Mouse (Mus musculus) megakaryocyte-erythroid progenitor cell, adult 5-6 weeks (primary cell): Measurements from ENCODE around the gene Arap1. TPM values are rescaled to one million over a fixed set of nuclear protein-coding genes. Genes with fewer than 3 reads are reported as not detected.

Experiments used
- ATAC-seq: replicated peaks from 2 replicates; pipeline ENCODE4 v1.8.0; 2016; ENCODE audit warnings: mild to moderate bottlenecking, inconsistent platforms; ENCODE audit not compliant: severe bottlenecking, poor library complexity, low FRiP score, low TSS enrichment
- total RNA-seq, 2 experiments: library from RNA; stranded (forward) in 1 of 2; stranded (reverse) in 1 of 2; fragments of 200-1000, 215-1000 nt in 1 of 2; fragments of >200 nt in 1 of 2; fragmentation: Nextera tagmentation in 1 of 2; gene quantifications; 2 replicates each; pipeline ENCODE4 v1.2.3; 2014 to 2017

Arap1 gene
- total RNA-seq (2014; fragmentation: Nextera tagmentation): 68.9 and 88.4 TPM in 2 replicates
- total RNA-seq (2017): 20.1 and 31.0 TPM in 2 replicates

DNA sequence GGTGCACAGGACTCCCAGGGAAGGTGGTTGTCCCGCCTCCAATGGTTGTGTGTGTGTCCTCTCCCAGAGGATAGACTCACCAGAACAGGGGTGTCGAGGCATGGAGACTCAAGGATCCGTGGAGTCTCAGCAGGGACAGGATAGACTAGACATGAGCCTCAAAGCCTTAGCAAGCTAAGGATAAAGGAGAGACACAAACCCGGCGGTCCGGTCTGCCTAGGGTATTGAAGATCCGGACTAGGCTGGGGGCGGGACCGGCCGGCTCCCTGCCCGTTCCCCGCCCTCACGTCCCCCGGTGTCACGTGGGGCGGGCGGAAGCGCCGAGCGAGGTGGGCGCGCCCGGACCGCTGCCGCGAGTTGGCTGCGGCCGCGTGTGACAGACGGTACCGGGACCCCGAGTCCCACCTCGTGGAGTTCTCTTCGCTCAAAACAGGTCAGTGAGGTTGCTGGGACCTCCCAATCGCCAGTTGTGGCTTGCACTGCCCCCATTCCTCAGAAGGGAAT is at the start of gene Arap1:
Arap1 (plus strand) TSS at position 301 of the 504 bp plus-strand sequence.
- ATAC-seq: peak; percentile 73

DNA sequence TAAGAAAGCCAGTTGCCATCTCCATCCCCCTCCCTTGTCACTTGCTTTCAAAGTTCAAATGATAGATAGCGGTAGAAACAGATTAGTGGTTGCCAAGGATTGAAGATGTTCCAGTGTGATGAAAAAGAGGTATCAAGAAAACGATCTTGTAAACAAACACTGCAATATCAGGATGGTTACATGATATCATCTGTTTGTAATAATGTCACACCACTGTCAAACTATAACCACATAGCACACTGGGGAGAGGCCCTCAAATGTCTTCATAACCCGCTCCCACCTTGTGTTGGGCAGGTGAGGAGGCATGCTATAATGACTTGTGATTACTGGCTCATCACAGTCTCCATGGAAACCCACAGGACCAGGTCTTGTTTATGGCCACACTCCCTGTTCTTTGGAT is 49.5 kb upstream of the Arap1 start:
- no peak for ATAC-seq

DNA sequence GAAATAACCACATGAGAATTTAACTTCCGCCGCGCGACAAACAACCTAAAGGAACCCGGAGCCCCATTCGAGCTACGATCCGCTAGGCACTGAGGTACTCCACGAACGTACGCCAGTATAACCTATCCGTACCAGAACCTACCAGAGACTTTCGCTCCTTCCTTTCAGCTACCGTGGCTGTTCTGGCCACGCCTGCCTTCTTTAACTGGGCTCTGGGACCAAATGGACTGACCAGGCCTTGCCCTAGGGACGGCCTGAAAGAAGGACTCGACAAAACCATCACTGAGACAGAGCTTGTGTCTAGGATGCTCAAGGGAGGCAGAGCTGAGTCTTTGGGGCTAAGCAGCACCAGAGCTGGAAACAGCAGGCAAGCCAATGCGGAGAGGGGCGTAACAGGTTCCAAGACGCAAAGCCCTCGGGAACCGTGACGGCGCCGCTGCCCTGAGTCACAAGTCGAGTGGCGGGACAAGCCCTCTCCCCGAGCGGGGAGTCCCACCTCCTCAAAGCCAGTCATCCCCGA is 46.4 kb upstream of the Arap1 start:
- peak; percentile 34 for ATAC-seq

DNA sequence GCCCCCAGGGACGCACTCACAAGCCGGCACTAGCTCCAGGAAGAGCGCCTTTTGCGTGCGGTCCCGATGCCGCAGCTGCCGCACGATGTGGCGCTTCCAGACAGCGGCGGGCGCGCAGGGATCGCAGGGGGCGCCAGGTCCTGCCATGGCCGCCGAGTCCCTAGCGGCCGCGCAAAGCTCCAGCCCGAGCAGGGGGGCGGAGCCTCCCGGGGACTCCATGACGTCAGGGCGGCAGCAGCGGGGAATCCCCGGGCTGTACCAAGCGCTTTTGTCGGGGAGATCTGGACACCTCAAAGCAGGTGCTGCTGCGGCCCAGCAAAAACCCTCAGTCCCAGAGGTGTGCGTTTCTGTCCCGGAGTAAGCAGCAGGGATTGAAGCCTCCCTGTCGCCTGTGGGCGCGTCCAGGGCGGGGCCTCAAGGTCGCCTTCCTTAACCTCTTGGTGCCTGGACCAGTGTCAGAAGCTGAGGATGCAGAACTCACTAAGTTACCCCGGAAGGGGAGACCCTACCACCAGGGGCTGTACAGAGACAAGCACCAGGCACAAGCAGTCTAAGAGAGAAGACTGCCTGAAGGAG is 45.9 kb upstream of the Arap1 start, which contains the start of gene Atg16l2:
Atg16l2 (minus strand) TSS at position 371 of the 576 bp plus-strand sequence.
- peak; percentile 87 for ATAC-seq

DNA sequence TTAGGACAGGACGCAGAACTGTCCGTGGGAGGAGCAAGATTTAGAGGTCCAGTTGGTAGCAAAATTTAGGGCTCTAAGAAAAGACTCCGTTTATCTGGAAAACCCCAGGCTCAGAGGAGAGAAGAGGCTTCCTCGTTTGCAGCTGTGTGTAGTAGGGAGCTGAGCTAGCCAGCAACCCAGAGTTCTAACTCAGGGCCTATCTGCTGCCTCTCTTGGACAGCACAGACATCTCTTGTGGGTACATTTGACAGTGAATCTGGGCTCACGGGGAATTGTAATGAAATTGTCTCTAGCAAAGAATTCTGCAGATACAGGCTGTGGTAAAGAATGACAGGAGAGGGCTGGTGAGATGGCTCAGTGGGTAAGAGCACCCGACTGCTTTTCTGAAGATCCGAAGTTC is 45.2 kb upstream of the Arap1 start:
- ATAC-seq: no peak

DNA sequence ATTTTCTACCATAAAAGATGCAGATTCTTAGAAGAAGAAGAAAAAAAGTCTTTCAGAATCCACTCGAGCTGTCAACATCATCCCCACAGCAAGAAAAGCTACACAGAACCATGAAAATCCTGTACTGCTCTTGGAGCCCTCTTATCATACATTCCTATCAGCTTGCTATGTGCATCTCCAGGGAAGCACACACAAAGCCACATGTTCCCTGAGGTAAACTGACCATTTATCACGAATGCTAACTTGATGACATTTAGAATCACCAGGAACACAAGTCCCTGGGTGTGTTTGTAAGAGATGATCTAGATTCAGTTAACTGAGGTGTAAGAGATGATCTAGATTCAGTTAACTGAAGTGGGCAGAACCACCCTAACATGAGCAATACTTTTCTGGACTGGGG is 41.0 kb upstream of the Arap1 start:
- ATAC-seq: no peak

DNA sequence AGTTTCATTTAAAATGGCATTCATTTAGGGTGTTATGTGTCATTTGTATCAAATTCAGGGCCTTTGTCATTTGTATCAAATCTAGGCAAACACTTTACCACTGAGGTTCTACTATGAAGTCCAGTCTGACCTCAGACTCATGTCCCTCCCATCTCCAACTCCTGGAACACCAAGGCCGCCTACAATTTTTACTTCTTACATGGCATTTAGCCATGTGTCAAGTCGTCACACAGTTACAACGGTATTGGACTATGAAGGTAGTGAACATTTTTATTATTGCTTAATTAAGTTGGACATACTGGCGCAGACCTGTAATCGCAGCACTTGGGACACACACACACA is 37.9 kb upstream of the Arap1 start:
- ATAC-seq: no peak

DNA sequence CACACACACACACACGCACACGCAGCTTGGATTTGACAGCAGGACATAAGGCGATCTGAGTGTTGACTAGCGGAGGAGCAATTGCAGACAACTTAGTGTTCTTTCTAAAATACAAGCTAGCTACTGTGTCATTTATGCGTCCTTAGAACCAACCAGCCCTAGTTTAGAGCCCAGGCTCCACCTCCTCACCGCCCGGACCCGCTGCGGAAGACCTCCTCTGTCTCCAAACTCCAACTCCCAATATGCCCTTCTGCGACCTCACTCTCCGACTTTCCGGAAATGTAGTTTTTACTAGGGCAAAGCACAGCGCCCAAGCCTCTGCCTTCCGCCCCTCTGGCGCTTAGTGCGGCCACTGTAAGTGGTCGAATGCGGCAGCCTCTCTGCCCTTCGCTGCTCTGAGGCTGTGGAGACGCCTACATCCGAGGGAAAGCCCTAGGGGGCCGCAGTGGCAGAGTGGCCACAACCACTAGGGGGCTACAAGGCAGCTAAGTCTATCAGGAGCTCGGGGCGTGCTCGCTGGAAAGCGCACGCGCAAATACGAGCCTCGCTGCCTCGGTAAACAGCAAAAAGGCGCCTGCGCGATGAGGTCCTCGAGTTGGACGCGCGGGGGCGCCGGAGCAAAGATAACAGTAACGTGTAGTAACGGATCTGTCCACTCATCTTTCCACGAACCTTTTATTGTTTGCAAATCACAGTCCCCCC is 37.4 kb upstream of the Arap1 start:
- ATAC-seq: peak; percentile 94

DNA sequence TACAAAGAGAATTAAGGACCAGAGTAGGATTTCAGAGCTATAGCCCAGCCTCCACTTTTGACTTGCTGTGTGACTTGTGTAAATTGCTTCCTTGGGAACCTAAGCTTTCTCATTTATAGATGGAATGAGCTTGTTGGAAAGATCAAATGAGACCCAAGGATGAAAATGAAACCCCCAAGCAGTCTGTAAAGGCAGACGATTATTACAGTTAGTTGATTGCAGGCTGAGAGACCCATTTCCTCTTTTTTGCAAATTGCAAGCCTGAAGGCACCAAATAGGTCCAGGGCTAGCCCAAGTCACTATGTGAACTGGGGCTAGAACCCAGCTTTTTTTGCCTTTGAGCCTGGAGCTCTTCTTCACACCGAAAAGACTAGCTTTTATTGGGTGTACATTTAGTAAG is 36.8 kb upstream of the Arap1 start:
- no peak for ATAC-seq

DNA sequence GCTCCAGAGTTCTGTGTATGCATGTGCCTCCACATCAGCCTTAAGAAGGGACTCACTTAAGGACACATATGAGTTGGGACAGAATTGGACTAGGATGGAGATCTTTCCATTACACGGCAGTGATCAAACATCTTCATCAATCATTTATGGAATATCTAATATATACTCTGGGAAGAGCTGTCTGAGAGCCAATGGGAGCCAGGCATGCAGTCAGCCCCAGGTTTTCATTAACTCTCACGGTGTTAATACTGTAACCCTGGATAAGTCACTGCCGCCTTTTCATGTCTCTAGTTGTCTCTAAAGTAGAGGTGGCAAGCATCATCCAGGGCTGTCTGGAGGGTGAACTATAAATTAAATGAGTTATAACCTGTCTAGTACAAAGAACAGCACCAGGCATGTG is 34.8 kb upstream of the Arap1 start:
- no peak for ATAC-seq

DNA sequence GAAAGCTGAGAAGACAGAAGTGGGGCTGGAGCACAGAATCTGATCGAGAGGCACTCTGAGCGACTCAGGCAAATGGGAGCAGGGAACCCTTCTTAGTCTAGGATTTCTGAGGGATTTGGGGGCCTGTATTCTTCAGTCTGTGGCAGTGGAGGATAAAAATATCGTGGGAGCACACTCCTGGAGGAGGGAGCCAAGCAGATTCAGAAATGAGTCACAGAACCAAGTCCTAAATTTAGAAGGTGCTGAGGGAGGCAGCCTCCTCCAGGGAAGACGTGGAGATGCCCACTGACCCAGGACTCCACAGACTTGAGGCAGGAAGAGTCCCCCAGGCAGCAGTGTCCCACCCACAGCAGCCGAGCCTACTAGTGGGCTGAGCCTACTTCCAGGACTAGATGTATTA is 33.5 kb upstream of the Arap1 start:
- ATAC-seq: no peak

DNA sequence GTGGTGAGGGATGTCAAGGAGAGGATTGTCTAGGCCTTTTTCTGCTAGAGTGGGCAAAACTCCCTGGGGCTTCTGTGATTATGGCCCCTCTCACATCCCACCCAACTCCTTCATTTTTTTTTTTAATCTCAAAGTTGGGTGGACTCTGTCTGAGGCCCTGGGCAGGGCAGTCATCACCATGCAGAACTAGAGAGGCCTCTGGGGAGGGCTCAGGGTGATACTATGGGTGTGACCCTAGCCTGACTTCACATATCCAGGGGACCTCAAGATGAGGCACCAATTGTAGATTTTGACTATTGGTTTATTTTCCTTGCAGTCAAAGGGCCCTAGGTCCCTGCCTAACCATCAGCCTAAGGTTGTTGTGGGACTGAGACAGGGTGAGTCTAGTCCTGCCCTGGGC is 32.2 kb upstream of the Arap1 start:
- no peak for ATAC-seq

DNA sequence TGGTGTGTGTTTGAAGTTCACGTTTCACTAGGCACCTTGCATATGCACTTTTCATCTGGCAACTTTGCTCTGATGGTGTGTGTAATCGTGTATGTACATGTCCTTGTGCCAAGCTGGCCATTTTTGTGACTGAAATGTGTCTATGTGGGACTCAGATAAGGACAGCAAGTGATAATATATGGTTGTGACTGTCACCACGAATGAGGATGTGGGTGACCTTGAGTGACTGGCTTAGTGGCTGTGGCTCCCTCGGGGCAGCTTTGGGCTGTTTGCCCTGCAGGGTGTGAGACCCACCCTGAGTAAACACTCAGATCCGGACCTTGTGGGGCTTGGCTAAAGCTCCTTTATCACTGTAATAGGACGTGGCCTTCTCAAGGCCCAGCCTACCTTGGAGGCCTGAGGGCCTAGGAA is 31.3 kb upstream of the Arap1 start:
- ATAC-seq: peak; percentile 66

DNA sequence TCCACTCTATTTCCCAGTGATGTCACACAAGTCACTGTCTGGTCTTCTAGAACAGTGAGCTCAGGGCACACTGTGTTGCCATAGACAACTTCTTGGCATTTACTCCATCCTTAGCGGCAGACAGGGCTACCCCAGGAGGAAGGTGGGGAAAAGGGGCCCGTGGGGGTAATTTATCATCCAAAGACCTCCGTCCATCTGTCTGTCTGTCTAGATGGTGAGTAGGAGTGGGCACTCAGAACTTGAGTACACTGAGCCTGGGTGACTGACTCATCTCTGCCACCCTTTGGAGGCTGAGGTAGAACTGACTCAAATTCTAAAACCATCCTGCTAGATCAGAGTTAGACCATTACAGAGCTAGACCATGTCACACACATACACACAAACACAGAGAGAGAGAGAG is 30.9 kb upstream of the Arap1 start, which contains the start of gene Stard10:
Stard10 (plus strand) TSS at position 73 of the 400 bp plus-strand sequence.
- ATAC-seq: no peak

DNA sequence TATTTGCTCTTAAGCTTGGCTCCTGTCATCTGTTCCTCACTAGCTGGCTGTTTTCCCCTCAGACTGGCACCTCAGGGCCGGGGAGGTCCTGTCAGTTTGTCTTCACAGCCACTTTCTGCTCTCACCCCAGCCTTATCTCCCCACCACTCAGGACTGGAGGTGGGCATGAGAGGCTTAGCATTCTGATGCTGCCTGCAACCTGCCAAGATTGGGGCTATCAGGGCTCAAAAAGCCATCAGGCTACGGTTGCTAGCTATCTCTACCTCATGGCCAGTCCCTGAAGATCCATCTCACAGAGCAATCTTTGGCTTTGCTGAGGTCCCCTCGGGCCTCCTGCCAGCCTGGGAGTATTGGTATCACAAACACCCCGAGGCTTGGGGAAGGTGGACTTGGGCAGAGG is 29.0 kb upstream of the Arap1 start:
- peak; percentile 46 for ATAC-seq

DNA sequence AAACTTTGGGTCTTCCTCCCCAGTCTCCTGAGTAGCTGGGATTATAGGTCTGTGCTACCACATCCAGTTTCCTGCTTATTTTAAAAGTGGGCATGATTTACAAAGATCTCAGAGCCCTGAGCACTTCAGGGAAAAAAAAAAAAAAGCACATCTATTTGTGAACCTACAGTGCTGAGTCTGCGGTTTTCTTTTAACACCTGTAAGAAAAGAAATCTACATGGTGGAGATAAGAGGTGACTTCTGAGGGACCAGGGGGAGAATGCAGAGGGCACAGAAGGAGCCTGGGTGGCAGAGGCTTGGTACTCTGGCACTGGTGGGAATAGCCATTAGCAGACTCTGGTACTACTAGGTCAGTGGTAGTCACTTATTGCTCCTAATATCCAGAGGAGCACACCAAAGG is 28.1 kb upstream of the Arap1 start:
- no peak for ATAC-seq

DNA sequence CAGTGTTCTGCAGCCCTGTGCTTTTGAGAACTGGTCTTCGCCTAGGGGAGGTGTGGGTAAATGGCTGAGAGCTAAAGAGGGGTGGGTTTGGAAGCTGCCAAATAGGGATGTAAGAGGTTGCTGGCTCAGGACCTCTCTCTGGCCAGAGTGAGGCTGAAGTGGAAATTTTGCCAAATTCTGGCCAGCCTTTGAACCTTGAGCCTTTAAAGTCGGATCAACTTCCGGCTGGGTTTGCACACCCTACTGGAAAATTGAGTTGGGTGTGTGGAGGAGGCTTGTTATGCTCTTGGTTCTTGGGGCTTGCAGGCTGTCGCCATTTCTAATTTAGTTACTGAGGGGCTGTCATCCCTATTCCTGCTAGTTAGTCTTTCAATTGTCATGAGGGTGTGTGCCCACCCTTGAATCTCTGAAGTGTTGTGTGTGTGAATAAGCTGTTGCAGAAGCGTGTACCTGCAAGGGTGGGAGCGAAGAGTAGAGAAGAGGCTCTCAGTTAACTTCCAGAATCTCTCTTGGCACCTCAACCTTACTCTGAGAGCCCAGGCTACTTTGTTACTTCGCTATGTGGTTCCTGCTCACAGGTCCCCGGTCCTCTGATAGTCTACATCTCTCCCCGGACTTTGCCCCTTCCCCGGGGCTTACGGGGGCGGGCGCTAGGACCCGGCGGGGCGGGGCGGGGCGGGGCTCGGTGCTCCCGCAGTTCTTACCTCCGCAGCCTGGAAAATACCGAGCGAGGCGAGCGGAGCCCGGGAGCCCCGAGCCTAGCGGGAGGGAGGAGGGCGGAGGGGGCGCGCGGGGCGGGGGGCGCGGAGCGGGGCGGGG is 27.3 kb upstream of the Arap1 start:
- no peak for ATAC-seq

DNA sequence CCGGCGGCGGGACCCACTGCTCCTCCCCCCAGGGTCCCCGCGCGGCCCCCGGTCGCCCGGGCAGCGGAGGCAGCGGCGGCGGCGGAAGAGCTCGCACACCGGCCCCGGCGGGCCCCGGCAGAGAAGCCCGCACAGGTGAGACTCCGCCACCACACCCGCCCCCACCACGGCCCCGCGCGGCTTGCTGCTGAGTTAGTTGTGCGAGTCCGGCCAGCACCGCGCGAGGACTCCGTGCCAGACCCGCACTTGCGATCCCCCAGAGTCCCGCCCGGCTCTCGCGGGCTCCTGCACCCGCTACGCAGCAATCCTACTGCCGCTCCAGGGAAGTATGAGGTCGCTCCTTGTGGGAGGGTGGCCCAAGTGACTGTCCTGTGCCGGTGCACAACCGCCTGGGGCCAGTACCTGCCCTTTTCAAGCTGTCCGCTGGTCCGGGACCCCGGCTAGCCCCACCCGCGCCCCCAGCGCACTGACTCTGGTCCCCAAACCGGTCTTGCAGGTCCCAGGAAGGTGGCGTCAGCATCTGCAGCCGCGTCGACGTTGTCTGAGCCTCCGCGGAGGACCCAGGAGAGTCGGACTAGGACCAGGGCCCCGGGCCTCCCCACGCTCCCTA is 26.5 kb upstream of the Arap1 start:
- ATAC-seq: no peak

DNA sequence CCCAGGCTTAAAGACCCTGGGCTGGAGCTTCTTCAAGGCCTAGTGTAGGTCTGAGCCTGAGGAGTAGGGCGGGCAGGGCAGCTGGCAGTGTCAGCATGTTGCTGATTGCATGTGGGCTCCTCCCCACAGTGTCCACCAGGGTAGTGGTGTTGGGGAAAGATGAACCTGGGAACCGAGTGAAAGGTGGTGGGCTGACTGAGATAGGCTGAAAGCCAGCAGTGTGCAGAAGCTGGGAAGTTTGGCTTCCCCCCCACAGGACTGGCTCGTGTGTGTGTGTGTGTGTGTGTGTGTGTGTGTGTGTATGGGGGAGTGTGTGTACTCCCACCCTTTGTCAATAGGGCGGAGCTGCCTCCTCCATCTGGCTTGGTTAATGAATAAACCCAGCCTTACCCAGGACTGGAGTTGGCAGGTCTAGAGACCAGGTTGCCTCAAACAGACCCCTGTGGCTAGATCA is 24.7 kb upstream of the Arap1 start:
- peak; percentile 77 for ATAC-seq
